ENCODE assay signal across 8 mouse cellular contexts in the genomic region with DNA sequence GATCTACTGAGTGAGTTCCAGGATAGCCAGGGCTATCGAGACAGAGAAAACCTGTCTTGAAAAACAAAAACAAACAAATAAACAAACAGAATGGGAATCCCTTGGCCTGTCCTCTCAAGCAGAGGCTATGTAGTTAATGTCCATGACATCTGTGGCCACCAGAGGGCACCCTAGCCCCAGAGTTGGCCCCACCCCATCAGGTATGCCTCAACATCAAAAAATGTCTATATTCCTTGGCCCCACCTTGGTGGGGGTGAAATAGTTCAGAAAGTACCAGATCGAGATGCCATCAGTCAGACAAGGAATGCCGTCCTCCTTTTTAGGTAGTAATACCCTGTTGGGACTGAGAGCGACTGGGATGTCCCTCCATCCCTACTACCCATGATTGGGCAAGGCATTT. TPM values are rescaled to one million over a fixed set of nuclear protein-coding genes. Genes with fewer than 3 reads are reported as not detected.
DNase-seq lines count a peak whose midpoint lies in the region; ATAC-seq lines count a peak whose summit lies in the region.

No protein-coding gene starts in this region.

- WGBS in kidney, embryonic 14.5 days: 38% methylated on average over 4 of the region's 4 CpGs
- WGBS in intestine, embryonic 15.5 days: 31% methylated on average over 4 of the region's 4 CpGs
- WGBS in limb, embryonic 10.5 days: 40% methylated on average over 4 of the region's 4 CpGs
- 39% methylated on average over 4 of the region's 4 CpGs for WGBS in midbrain, embryonic 16.5 days

- peak; percentile 66 for DNase-seq in kidney, adult 11 months
- DNase-seq in cerebellum, adult 18-20 months: peak; percentile 85 to 89
- DNase-seq in limb, embryonic 10.5 days (ENCODE audit: low spot score): peak; percentile 81
- peak; percentile 86 for DNase-seq in splenic B cell, adult 2 months (ENCODE audit: low read depth, low spot score)

- no peak overlapping the region for H3K27ac ChIP-seq in kidney, embryonic 14.5 days (ENCODE audit: low read depth, low read length)
- H3K27ac ChIP-seq in intestine, embryonic 15.5 days: no peak overlapping the region
- no peak overlapping the region for H3K27ac ChIP-seq in limb, embryonic 10.5 days
- no peak overlapping the region for H3K27ac ChIP-seq in midbrain, embryonic 16.5 days (ENCODE audit: low read length)

- peaks cover 25% of the 10 kb centered on the region for H3K36me3 ChIP-seq in kidney, embryonic 14.5 days (ENCODE audit: control insufficient read depth, insufficient read depth, low read length)
- peaks cover 14% of the 10 kb centered on the region; the same call in 1 of the 2 replicates for H3K36me3 ChIP-seq in intestine, embryonic 15.5 days
- H3K36me3 ChIP-seq in limb, embryonic 10.5 days: peaks cover 37% of the 10 kb centered on the region
- H3K36me3 ChIP-seq in midbrain, embryonic 16.5 days (ENCODE audit: control insufficient read depth, insufficient read depth, low read length): peaks cover 22% of the 10 kb centered on the region
- no peaks in the 10 kb centered on the region for H3K36me3 ChIP-seq in splenic B cell, adult 2 months (ENCODE audit: control insufficient read depth, insufficient read depth, low read length, poor library complexity, severe bottlenecking)

- H3K4me1 ChIP-seq in kidney, embryonic 14.5 days (ENCODE audit: control insufficient read depth, insufficient read depth, low read length): peaks cover 11% of the 10 kb centered on the region; the same call in 1 of the 2 replicates
- no peaks in the 10 kb centered on the region for H3K4me1 ChIP-seq in intestine, embryonic 15.5 days (replicated peaks)
- H3K4me1 ChIP-seq in limb, embryonic 10.5 days: peaks cover 28% of the 10 kb centered on the region
- no peaks in the 10 kb centered on the region for H3K4me1 ChIP-seq in midbrain, embryonic 16.5 days (ENCODE audit: control insufficient read depth, insufficient read depth, low read length)

- no peak; the same call in 1 of the 2 replicates for ATAC-seq in kidney, embryonic 14.5 days (ENCODE audit: low FRiP score, low TSS enrichment)
- 0 out of 2 replicates have a peak, but pooled peaks have one; percentile 42 for ATAC-seq in frontal cortex, adult (ENCODE audit: low TSS enrichment)
- peak; percentile 78 for ATAC-seq in intestine, embryonic 15.5 days
- ATAC-seq in midbrain, embryonic 16.5 days: peak; percentile 56; the same call in 1 of the 2 replicates

- no peaks in the 10 kb centered on the region for H3K27me3 ChIP-seq in kidney, embryonic 14.5 days (ENCODE audit: control insufficient read depth, insufficient read depth, low read length)
- no peaks in the 10 kb centered on the region for H3K27me3 ChIP-seq in intestine, embryonic 15.5 days (replicated peaks)
- peaks cover 22% of the 10 kb centered on the region; the same call in 1 of the 2 replicates for H3K27me3 ChIP-seq in limb, embryonic 10.5 days (ENCODE audit: low read depth, poor library complexity, severe bottlenecking)
- no peaks in the 10 kb centered on the region for H3K27me3 ChIP-seq in midbrain, embryonic 16.5 days (ENCODE audit: control insufficient read depth, insufficient read depth, low read depth, low read length)
- H3K27me3 ChIP-seq in splenic B cell, adult 2 months (ENCODE audit: control insufficient read depth, insufficient read depth, low read length, poor library complexity, severe bottlenecking): no peaks in the 10 kb centered on the region

- no peak overlapping the region for H3K4me3 ChIP-seq in kidney, embryonic 14.5 days (ENCODE audit: low read length)
- no peak overlapping the region for H3K4me3 ChIP-seq in intestine, embryonic 15.5 days (replicated peaks)
- H3K4me3 ChIP-seq in limb, embryonic 10.5 days: no peak overlapping the region
- H3K4me3 ChIP-seq in midbrain, embryonic 16.5 days (ENCODE audit: low read depth, low read length): no peak overlapping the region

- no peaks in the 10 kb centered on the region for H3K9me3 ChIP-seq in kidney, embryonic 14.5 days (ENCODE audit: control insufficient read depth, low read length)
- no peaks in the 10 kb centered on the region for H3K9me3 ChIP-seq in intestine, embryonic 15.5 days
- H3K9me3 ChIP-seq in limb, embryonic 10.5 days (replicated peaks): no peaks in the 10 kb centered on the region
- H3K9me3 ChIP-seq in midbrain, embryonic 16.5 days (replicated peaks; ENCODE audit: control insufficient read depth, low read length, poor library complexity, severe bottlenecking): no peaks in the 10 kb centered on the region

- no peak overlapping the region for H3K9ac ChIP-seq in kidney, embryonic 14.5 days (ENCODE audit: low read depth, low read length)
- H3K9ac ChIP-seq in intestine, embryonic 15.5 days: no peak overlapping the region
- no peak overlapping the region for H3K9ac ChIP-seq in midbrain, embryonic 16.5 days (ENCODE audit: low read depth, low read length)

- no peak overlapping the region for H3K4me2 ChIP-seq in kidney, embryonic 14.5 days (replicated peaks; ENCODE audit: low read depth, low read length)
- no peak overlapping the region for H3K4me2 ChIP-seq in intestine, embryonic 15.5 days (replicated peaks)
- H3K4me2 ChIP-seq in midbrain, embryonic 16.5 days (ENCODE audit: low read length): no peak overlapping the region

RNA-seq across cellular contexts. Expression of gene Csf3, which starts 1.2 kb away (rescaled TPM):
- polyA plus RNA-seq in kidney, embryonic 14.5 days (2014; fragmentation: Nextera tagmentation; extraction: Ambion mirVana): not detected in 2 replicates
- not detected in 2 replicates for polyA plus RNA-seq in intestine, embryonic 15.5 days (2015; fragmentation: Nextera tagmentation; extraction: Ambion mirVana)
- polyA plus RNA-seq in limb, embryonic 10.5 days (2016; fragmentation: Nextera tagmentation; extraction: Ambion mirVana): not detected in 2 replicates
- not detected in 2 replicates for polyA plus RNA-seq in midbrain, embryonic 16.5 days (2015; fragmentation: Nextera tagmentation; extraction: Ambion mirVana)

RNA-seq across cellular contexts. Expression of gene Psmd3, which starts 17.6 kb away (rescaled TPM):
- polyA plus RNA-seq in kidney, embryonic 14.5 days (2014; fragmentation: Nextera tagmentation; extraction: Ambion mirVana): 181 and 187 TPM in 2 replicates
- polyA plus RNA-seq in intestine, embryonic 15.5 days (2015; fragmentation: Nextera tagmentation; extraction: Ambion mirVana): 195 and 202 TPM in 2 replicates
- polyA plus RNA-seq in limb, embryonic 10.5 days (2016; fragmentation: Nextera tagmentation; extraction: Ambion mirVana): 284 and 303 TPM in 2 replicates
- 175 and 182 TPM in 2 replicates for polyA plus RNA-seq in midbrain, embryonic 16.5 days (2015; fragmentation: Nextera tagmentation; extraction: Ambion mirVana)

RNA-seq across cellular contexts. Expression of gene Med24, which starts 29.3 kb away (rescaled TPM):
- polyA plus RNA-seq in kidney, embryonic 14.5 days (2014; fragmentation: Nextera tagmentation; extraction: Ambion mirVana): 39.5 and 59.1 TPM in 2 replicates
- polyA plus RNA-seq in intestine, embryonic 15.5 days (2015; fragmentation: Nextera tagmentation; extraction: Ambion mirVana): 39.6 and 42.5 TPM in 2 replicates
- polyA plus RNA-seq in limb, embryonic 10.5 days (2016; fragmentation: Nextera tagmentation; extraction: Ambion mirVana): 77.3 and 82.6 TPM in 2 replicates
- polyA plus RNA-seq in midbrain, embryonic 16.5 days (2015; fragmentation: Nextera tagmentation; extraction: Ambion mirVana): 75.1 and 77.5 TPM in 2 replicates

RNA-seq across cellular contexts. Expression of gene Gsdma, which starts 35.8 kb away (rescaled TPM):
- polyA plus RNA-seq in kidney, embryonic 14.5 days (2014; fragmentation: Nextera tagmentation; extraction: Ambion mirVana): 0.16 TPM in 1 of 2 replicates, not detected in the other
- 0.10 TPM in 1 of 2 replicates, not detected in the other for polyA plus RNA-seq in intestine, embryonic 15.5 days (2015; fragmentation: Nextera tagmentation; extraction: Ambion mirVana)
- polyA plus RNA-seq in limb, embryonic 10.5 days (2016; fragmentation: Nextera tagmentation; extraction: Ambion mirVana): 0.05 TPM in 1 of 2 replicates, not detected in the other
- not detected in 2 replicates for polyA plus RNA-seq in midbrain, embryonic 16.5 days (2015; fragmentation: Nextera tagmentation; extraction: Ambion mirVana)

RNA-seq across cellular contexts. Expression of gene Thra, which starts 40.5 kb away (rescaled TPM):
- polyA plus RNA-seq in kidney, embryonic 14.5 days (2014; fragmentation: Nextera tagmentation; extraction: Ambion mirVana): 28.0 and 31.8 TPM in 2 replicates
- 42.7 and 45.5 TPM in 2 replicates for polyA plus RNA-seq in intestine, embryonic 15.5 days (2015; fragmentation: Nextera tagmentation; extraction: Ambion mirVana)
- 6.3 and 11.6 TPM in 2 replicates for polyA plus RNA-seq in limb, embryonic 10.5 days (2016; fragmentation: Nextera tagmentation; extraction: Ambion mirVana)
- polyA plus RNA-seq in midbrain, embryonic 16.5 days (2015; fragmentation: Nextera tagmentation; extraction: Ambion mirVana): 139 and 149 TPM in 2 replicates
